Mouse (Mus musculus) hindlimb bud, embryonic 11.5 days (tissue): Measurements from ENCODE around the gene Rbm18.
"Not testable (repeated sequence)": the region's sequence is repeated elsewhere in the genome, so short reads cannot be mapped to it uniquely, and the experiment has no call there.

Experiments
- DNase-seq: peaks from one replicate; pipeline ENCODE4 v3.0.0-alpha.2; 2012; ENCODE audit warnings: low read depth, low spot score; ENCODE audit errors: extremely low spot score

Gene Rbm18

GRCm38 (mm10) chr2:36136300-36136941 is at the start of gene Rbm18, which contains the start of gene Mrrf:
Gene Rbm18 (minus strand): TSS chr2:36136773.
Gene Mrrf (plus strand): TSS chr2:36136389.
- peak; percentile 67 for DNase-seq

DNA sequence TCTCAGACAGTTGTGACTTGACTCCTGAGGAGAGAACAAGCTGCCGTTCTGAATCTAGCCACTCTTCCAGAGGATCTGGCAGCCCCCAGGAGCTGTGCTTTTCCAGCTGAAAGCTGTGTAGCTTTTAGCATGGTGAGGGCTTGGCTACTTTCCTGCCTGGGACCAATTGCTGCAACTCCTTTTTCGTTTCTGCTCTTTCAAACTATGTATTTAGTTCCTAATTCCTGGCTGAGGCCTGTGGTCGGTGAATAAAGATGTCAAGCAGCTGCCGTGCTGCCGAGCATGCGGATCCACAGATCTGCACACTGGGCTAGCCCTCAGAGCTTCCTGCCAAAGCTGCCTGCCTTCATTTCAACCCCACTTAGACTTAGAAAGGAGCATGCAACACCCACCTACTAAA is 48.3 kb upstream of the Rbm18 start:
- DNase-seq, result no peak

DNA sequence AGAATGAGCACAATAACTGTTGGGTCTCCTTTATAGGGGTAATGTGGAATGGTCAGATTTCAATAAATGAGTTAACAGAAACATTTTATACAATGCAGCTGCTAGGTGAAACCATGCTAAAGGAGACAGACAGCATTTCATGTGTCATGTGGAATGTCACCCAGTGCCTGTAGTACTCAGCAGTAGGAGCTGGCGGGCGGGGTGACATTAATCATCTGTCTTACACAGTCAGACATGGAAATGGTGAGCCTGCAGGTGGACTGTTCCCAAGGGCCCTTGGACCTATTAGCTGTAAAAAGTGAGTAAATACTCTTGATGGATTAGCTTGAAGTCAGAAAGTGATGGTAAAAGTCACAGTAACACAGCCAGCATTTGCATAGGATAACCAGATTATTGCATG is 47.6 kb upstream of the Rbm18 start:
- DNase-seq, result no peak

DNA sequence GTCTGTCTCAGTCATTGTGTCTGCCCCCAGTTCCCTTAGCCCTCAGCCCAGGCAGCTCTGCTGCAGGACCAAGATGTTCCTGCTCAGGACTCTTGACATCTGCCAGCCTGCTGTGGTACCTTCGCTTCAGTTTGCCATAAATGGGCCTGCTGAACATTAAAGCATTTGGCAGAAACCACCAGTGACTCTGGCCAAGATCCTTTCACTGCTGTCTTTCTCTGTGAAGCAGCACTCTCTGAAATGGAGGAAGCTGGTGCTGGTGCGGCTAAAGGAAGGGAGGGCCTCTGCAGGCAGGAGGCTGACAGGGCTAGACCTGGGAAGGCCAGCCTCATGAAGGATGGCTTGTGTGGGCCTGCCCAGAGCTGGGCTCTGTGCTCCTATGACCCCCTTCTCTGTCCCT is 46.7 kb upstream of the Rbm18 start:
- no peak for DNase-seq

DNA sequence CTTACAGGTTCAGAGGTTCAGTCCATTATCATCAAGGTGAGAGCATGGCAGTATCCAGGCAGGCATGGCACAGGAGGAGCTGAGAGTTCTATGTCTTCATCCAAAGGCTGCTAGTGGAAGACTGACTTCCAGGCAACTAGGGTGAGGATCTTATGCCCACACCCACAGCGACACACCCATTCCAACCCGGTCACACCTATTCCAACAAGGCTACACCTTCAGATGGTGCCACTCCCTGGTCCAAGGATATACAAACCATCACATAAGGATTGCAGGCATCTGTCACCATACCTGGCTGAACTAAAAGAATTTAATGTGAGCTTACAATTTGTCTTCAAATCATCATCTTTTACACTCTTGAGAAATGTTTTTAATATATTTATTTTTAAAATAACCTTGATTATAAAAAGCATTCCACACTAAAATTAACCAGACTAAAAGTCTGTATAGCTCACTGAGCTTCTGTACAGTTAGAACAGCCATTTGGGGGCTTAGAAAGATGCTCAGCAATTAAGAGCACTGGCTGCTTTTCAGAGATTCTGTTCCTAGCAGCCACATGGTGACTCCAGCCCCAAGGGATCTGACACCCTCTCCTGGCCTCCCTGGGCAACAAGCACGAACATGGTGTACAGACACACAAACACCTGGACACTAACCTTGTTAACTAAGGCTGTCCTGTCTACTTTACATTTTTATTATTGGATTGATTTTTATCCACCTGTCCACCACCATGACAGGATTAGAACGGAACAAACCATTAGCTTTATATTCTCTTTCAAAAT is 45.2 kb upstream of the Rbm18 start:
- not testable (repeated sequence) for DNase-seq

DNA sequence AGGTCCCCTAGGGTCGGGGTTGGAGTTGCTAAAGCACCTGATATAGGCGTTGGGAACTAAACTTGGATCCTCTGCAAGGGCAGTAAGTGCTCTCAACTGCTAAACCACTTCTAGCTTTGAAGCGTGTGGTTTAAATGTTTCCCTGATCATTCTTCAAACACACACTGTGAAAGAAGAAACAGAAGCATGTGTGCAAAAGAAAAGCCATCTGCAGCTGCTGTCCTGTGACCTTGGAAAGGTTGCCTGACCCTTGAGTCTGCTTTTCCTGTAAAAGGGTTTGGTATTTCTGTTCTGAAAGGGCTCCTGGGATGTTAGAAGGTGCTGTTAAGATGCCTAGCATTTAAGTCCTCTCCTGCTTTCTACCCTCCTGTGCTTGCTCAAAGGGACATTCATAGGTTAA is 42.9 kb upstream of the Rbm18 start:
- no peak for DNase-seq

DNA sequence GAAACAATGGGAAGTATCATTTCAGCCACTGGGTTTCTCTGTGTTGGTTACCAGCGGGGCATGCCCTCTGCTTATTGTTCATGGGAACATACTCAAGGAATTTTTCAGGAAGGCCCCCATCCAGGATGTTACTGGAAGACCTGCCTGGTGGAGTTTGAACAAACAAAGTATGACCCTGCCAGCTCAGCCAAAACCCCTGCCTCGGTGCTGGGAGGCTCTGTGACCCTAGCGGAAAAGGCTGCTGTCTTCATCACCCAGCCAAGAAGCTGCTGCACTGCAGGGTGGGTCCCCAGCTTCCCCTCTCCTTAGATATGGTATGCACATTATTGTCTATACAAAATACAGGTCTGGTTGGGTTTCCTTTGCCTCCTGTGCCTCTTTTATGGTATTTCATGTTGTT is 36.0 kb upstream of the Rbm18 start:
- DNase-seq, result no peak

DNA sequence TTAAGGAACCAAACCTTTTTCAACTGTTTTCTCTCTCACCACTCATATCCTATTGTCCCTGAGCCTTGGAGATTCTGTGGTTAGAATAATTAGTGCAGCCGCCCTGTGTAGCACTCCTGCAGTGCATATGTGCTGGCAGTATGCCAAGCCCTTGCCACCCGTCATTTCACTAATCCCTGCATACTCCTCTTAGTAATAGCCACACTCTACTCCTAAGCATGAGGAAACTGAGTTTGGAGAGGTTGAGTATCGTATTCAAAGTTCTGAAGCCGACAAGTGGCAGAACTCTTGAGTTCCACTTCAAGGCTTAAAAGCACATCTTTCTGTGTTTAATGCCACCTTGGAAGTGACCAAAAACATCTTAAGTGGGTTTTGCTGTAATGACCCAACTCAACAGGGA is 35.6 kb upstream of the Rbm18 start:
- no peak for DNase-seq

GRCm38 (mm10) chr2:36169176-36169575 is 32.6 kb upstream of the Rbm18 start:
- no peak for DNase-seq

- no peak for DNase-seq
These were observed 31.5 kb upstream of the Rbm18 start for GRCm38 (mm10) chr2:36167990-36168618.

DNA sequence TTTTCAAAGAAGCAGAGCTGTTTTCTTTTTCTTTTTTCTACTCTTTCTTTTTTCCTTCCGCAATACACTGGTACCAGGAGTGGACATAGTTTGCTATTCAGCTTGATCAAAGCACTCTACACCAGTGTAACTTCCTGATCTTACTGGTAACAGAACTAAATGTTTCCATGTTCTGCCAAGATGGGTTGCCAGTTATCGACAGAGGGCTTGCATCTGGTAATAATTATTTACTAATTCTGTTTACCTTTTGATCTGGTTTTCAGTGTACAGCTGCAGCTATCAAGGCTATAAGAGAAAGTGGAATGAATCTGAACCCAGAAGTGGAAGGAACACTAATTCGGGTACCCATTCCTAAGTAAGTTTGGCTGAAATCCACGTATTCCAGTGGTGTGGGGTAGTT is 22.8 kb upstream of the Rbm18 start:
- no peak for DNase-seq

DNA sequence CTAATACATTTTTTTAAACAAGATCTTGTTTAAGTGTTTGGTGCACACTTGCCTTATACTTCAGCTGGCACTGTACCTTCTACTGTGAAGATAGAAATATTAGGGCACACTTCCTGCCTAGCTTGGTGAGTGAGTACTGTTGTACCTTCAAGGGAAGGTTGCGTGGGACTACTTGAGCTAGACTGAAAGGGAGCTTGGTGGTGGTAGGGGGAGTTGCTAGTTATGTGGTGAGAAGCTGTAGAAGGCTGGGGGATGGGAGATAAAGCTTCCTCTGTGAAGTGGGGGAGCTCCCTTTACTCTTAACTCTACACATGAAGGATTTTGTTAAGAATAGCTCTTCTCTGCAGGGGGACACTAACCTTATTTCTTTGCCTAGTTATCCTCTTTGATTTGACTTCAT is 20.9 kb upstream of the Rbm18 start:
- no peak for DNase-seq

- not testable (repeated sequence) for DNase-seq
These were observed 15.8 kb upstream of the Rbm18 start for GRCm38 (mm10) chr2:36152401-36152800.

- DNase-seq, result no peak
These were observed 12.3 kb upstream of the Rbm18 start for GRCm38 (mm10) chr2:36148876-36149365.

DNA sequence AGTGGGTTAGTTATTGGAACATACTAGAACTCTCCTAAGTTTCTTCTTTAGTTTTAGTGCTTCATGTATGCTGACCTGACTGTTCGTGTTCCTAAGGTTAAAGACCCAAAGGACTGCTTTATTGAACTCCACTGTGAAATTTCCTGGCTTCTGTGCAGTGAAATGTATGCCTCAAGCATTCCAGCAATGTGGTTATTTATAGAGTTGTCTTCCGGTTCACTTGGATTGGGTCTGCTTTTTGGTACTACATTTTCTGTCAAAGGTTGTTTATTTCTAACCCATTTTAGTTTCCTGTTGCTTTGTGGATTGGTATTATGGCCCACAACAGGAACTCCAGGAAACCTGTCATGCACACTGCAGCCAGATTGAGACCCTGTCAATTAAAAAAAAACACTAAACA is 2.5 kb upstream of the Rbm18 start:
- no peak for DNase-seq

DNA sequence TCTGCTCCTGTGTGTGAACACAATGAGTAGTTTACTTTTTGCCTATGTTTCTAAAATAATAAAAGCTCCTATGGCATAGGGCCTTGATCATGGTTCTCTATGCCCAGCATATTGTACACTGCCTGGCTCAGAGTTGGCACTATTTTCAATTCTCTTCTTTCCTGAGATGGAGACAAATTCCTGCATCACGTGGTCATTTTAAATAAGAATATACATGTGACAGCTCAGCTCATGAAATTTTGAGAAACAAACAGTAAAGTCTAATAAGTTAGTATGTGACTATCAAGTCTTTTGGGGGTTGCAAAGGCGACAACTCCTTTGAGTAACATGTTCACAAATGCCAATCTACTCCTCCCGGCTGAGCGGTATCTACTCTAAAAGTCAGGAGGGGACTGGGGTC is 686 bp downstream of the Rbm18 start:
- DNase-seq, result no peak

GRCm38 (mm10) chr2:36129051-36129450 is 7.5 kb downstream of the Rbm18 start:
- DNase-seq, result no peak

- DNase-seq, result no peak
These were observed 8.6 kb downstream of the Rbm18 start for GRCm38 (mm10) chr2:36127973-36128372.

DNA sequence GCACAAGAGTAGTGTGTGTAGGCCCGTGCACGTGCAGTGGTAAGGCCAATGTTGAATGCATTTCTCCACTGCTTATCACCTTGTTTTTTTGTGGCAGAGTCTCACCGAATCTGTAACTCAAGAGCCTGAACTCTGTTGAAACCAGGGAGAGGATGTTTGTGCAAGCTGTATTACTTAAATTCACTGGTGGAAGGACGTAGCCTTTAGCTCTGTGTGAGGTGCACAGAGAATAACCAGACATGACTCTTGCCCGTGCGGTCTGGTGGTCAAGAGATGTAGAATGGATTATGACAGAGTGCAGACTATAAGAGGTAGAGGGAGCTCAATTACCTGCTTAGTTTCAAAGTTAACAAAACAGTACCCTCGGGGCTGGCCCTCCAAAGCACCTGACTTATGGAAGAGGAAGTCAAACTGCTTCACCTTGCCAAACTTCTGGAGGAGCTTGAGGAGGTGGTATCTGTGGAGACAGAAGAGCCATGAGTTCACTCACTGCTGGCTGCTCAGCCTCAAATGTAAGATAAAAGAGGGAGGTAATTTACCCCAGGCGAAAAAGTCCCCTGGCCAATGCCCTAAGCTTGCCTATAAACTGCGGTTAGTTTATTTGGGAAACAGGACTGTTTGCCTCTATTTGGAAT is 9.7 kb downstream of the Rbm18 start:
- DNase-seq, result no peak

- DNase-seq, result no peak
These were observed 23.9 kb downstream of the Rbm18 start for GRCm38 (mm10) chr2:36112632-36113031.

GRCm38 (mm10) chr2:36108615-36109014 is 28.0 kb downstream of the Rbm18 start:
- DNase-seq, result no peak
